Mouse (Mus musculus): ENCODE measurements at regions not wholly inside any gene's neighbourhood (a gene's known extent, or its start where the extent isn't known, plus 50 kb on each side); places are given as distances from the start of the nearest gene placed in this dataset.

DNA sequence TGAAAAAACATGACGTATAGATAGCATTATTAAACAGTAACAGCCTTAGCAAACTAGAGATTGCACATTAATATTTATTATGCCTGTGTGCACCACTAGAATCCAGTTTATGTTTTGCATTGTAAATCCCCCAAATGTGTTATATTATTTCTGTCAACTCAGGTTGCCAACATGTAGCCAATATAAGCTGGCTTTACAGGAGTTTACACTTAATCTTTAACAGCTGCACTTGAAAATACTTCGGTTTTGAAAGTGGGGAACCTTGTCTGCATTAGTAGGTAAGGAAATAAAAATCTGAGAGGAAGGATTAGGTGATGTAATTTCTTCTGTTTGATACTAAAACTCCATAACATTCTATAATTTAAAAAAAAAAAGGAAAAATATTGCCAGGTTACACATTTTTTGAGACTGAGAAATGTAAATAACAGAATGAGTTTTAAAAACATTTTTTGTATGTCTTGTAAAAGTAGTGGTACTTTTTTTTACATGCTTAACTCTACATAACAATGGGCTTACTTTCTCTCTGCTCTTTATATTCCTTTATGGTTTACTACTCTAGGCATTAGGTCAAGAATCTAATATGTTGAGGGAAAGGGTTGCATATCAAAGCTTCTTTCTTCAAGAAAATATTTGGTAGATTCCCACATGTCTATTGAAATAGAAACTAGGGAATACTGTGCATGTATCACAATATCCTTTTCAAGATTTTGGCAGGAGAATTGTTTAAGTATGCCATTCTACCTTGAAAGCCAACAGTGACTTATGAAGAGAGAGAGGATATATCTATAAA lies 214.2 kb upstream of the Adamts5 start:
- DNase-seq: no peak

DNA sequence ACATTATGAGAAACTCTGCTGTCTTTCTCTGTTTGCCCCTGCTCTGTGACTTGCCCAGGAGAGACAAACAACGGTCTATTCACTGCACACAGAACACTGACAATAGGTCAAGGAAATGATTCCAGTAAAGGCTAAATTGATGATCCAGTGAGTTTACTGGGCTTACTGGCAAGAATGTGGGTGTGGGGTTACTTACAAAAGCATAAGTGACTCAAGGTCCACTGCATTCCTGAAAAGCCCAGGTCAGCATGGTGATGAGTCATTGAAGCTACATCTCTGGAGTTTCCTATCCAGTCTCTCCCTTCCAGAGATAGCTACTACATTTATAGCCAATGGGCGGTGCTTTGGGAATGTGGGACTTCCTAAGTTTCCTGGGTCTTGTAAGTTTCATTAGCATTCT lies 192.8 kb upstream of the Adamts5 start:
- DNase-seq: no peak

DNA sequence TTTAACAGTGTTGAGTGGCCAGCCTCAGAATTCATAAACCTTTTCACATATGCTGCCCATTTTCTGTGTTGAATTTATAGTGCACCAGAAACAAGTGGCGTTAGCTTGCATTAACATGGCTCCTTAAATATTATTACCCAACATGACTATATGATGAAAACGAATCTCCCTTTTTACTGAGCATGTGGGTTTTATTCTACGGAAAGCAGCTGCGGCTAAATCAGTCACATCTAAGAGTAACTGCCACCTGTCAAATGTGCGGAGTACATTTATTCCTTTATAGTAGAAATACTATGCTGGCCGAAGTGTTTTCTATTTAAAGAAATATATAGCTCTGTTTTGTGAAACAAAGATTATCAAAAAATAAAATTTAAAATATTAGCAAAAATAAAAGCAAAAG lies 188.5 kb upstream of the Adamts5 start:
- DNase-seq: no peak

- DNase-seq: no peak
These were observed 185.8 kb upstream of the Adamts5 start for GRCm38 (mm10) chr16:86087421-86087820.

DNA sequence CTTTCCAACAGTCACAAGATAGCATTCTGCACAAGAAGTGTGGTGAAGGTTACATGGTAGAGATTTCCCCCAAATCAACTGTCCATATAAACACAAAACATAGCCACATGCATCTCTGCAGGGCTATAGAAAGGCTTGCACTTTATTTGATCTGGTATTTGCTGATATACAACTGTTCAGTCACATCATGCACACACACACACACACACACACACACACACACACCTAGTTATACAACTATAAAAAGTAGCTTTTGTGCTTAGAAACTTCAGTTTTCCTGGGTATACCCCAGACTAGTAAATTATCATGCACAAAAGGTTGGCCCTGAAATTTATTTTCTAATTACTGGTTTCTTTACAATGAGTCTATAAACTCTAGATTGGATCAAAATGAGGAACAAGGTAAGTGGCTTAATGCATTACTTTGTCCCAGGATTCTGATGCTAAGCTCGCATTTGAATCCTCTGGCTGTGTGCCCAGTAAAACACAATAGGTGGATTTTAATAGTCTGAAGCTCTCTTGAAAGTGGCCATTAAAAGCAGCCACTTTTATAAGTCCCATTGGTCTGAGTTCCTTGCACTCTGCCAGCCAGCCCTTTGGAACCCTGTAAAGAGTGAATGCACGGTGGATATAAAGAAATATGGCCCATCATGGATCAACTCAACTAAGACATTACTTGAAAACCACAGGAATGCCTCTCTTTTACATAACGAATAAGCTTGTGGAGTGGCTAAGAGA lies 166.2 kb upstream of the Adamts5 start:
- DNase-seq: no peak

DNA sequence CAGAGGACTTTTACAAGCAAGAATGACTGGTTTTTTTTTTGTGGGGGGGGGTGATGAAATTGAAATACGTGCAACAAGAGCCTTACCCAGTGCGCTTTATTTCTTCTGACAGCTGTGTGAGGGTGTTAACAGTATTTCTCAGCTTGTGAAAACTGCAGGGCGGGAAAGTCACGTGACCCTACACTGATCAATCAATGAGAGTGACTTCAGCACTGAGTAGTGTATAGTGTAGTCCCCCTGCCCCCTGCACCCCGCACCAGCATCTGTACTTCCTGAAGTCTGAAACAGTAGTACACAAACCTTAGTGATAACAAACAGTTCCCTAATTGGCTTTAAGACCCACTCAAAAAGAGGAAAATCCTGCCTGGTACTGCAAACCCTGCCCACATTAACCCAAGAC lies 158.5 kb upstream of the Adamts5 start:
- no peak for DNase-seq

GRCm38 (mm10) chr16:86044695-86045094 lies 143.1 kb upstream of the Adamts5 start:
- DNase-seq: no peak

DNA sequence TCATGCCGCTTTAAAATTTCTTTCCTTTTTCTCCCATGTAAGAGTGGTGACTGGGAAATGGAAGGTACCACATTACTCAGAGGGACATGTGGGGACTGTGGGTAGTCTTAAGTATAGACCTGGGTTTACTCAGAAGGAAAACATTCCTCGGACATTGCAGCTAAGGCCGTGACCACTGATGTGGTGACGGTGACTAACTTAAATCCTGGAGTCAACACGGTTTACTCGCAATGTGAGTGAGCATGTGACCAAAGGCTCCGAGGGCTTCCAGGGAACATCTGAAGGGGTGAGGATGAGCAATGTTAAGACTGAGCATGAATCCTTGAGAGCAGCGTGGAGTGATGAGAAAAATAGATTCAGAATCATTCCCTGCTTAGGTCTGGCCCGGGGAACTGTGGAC lies 133.1 kb upstream of the Adamts5 start:
- DNase-seq: no peak

- no peak for DNase-seq
These were observed 126.1 kb upstream of the Adamts5 start for GRCm38 (mm10) chr16:86027700-86028099.

GRCm38 (mm10) chr16:86015336-86015735 lies 113.7 kb upstream of the Adamts5 start:
- DNase-seq: no peak

GRCm38 (mm10) chr16:86011051-86011450 lies 109.4 kb upstream of the Adamts5 start:
- no peak for DNase-seq

DNA sequence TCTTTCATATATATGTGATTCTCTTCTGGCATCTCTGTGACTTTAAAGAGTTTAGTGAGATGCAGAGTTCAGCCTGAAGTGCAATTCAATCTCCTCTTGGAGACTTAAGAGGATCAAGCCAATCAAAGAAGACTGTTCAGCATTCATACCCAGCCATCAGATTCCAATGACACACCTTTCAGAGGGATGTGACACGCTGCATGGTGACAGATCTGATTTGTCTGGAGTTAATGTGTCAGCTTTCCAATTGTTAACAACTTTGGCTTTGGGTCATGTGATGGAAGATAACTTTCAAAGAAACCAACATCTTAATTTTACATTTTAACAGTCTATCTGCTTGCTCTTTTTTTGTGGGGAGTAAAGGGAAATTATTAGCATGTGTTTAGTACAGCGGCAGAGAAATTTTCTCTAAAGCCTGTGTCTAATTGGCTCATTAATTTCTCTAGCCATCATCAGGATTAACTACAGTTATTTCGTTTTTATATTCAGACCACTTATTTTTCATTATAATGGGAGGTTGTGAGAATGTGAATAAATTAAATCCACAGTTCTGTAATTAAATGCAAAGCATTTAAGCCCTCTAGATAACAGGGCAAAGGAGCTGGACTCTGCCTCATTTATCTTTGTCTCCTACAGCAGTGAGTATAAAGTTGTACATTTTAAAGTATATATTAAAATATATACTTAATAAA lies 108.2 kb upstream of the Adamts5 start:
- DNase-seq: no peak

GRCm38 (mm10) chr16:86007799-86008198 lies 106.2 kb upstream of the Adamts5 start:
- no peak for DNase-seq

DNA sequence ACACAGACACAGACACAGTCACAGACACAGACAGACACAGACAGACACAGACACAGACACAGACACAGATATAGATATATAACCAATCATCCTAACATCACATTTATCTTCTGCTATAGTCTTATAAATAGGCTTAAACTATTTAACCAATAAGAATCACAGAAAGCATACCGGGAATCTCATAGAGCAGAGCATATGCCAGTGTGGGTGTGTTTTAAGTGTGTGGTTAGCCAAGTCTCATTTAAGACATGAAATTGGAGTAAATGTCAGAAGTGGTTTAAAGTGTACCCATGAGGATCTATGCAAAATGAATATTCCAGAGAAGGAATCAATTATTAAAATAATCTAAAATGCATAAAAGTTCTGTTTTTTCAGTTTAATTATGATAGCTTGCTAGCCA lies 99.2 kb upstream of the Adamts5 start:
- DNase-seq: no peak

- no peak for DNase-seq
These were observed 84.2 kb upstream of the Adamts5 start for GRCm38 (mm10) chr16:85985841-85986240.

- no peak for DNase-seq
These were observed 75.5 kb upstream of the Adamts5 start for GRCm38 (mm10) chr16:85977102-85977501.

DNA sequence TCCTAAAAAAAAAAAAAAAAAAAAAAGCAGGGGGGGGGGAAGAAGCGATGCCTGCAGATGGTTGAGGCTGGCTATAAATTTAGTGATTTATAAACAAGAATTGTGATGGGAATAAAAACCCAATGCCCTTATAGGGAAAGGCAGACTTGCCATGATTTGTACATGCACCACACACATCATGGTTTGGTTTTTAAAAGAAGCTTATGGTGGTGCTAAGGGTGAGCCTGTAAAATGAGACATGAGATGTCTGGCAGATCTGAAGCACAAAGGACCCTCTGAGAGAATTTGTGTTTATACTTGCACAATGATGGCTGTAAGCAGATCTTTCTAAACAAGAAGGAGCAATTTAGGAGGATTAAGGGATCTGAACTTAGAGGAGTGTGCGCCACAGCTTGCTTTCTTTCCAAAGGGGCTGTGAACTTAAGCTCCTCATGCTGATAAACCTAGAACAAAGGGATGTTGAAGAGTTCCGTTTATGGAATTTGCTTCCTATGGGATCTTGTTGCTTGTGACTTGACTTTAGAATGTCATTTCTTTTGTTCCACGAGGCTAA lies 65.3 kb upstream of the Adamts5 start:
- DNase-seq: no peak

GRCm38 (mm10) chr16:85966251-85966650 lies 64.6 kb upstream of the Adamts5 start:
- DNase-seq: no peak

DNA sequence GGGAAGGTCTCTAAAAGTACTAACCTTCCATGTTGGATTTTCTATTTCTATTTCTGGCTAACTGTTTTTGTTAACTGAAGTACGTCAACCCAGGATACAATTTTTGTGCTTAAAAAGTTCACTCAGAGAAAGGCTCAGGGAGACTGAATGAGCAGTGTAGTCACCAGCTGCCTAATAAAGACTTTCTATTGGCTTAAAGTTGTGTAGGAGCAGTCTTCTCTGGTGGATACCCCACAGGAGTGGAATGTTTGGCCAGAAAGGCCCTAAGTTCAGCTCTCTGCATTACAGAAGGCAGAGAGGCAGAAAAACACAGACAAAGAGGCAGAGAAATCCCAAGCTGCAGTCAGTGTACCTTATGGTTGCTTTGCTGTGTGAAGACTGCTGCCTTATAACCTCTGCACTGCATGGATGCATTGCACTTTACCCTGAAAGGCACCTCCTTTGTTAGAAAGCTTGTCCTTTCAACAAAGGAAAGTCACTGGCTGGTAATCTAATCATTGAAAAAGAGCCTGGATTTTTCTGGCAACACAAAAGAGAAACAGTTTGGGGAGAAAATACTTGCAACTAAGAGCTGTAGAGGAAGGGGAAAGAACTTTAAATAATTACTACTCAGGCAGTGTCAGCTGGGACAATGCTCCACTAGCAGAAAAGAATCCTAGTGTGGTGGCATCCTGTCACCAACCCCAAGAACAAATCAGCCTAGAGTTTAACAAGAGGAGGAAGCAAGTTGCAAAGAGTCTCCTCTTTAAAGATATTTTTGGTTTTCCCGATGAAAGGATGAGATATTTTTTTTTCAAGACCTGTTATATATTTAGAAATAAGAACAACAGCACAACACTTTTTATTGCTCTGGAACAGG lies 63.0 kb upstream of the Adamts5 start:
- DNase-seq: no peak

GRCm38 (mm10) chr16:85956006-85956562 lies 54.5 kb upstream of the Adamts5 start:
- no peak for DNase-seq

DNA sequence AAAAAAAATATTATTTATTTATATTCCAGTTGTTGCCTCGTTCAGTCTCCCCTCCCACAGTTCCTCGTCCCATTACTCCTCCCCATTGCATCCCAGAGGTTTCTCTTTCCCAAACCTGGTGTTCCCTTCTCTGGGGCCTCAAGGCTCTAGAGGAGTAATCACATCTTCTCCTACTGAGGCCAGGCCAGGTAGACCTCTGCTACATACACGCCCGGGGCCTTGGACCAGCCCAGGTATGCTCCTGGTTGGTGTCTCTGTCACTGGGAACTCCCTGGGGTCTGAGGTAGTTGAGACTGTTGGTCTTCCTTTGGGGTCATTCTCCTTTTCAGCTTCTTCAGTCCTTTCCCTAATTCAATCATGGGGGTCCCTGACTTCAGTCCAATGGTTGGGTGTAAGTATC lies 50.0 kb upstream of the Adamts5 start:
- DNase-seq: no peak

Measured in kidney, adult 11 months (tissue).